Mouse (Mus musculus) ES-E14 (cell line): ENCODE measurements at regions not wholly inside any gene's neighbourhood (a gene's known extent, or its start where the extent isn't known, plus 50 kb on each side); places are given as distances from the start of the nearest gene placed in this dataset.

Experiments used
- HCFC1 ChIP-seq: IDR thresholded peaks from 2 replicates; pipeline ENCODE4 v1.6.1; 2012; ENCODE audit warnings: low read length, inconsistent platforms, borderline replicate concordance; ENCODE audit not compliant: insufficient read depth
- ZNF384 ChIP-seq: IDR thresholded peaks from 2 replicates; pipeline ENCODE4 v1.6.1; 2012; ENCODE audit warnings: low read depth, low read length, inconsistent platforms

DNA sequence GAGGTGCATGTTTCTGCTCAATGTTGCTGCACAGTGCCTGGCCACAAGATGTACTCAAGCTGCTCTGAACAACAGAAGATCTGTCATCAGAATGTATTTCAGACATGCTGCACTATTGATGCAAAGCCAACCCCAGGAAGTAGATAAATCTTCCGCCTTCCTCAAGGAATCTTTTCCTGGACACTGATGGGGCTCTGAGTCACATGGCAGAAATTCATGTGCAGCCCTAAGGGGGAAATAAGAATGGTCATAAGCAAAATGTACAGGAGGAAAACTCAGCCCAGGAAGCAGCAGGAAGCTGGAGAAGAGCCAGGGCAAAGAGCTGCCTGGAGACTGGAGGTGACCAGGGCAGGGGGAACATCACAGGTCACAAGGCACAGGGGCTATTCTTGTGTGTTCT, 235.5 kb downstream of the Wnt5a start:
- TF ChIP-seq HCFC1, result no peak
- no peak for TF ChIP-seq ZNF384
